Mouse (Mus musculus) G1E (cell line): Measurements from ENCODE around the gene Efna4.

Experiments
- CTCF ChIP-seq: IDR thresholded peaks from 2 replicates; pipeline ENCODE4 v1.5.1; 2012; ENCODE audit warnings: low read depth, low read length, inconsistent platforms, mixed read lengths
- GATA2 ChIP-seq: IDR thresholded peaks from 2 replicates; pipeline ENCODE4 v1.6.1; 2012; ENCODE audit warnings: low read depth, low read length, inconsistent platforms, borderline replicate concordance
- POLR2AphosphoS5 ChIP-seq: IDR thresholded peaks from 2 replicates; pipeline ENCODE4 v1.6.1; 2012; ENCODE audit warnings: low read depth, low read length, inconsistent platforms; ENCODE audit not compliant: insufficient replicate concordance

DNA sequence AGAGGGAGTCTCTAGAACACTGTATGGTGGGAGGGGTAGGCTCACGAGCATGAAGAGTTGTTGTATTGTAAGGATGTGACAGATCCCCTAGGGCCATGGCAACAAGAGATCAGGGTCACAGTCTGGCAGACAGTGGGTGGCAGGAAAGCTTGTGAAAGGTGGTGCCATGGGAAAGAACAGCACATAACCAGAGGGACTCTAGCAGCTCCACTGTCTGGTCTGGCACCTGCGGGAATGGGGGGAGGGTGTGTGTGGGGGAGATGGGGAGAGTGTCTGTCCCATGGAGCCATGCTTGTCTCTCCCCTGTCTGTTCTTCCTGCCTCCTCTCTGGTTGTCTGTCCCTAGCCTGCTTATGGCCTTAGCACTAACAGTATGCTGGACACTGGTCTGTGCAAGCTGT, 52.3 kb downstream of the Efna4 start:
- TF ChIP-seq CTCF (no peak), GATA2 (no peak), POLR2AphosphoS5 (no peak)
